Mouse (Mus musculus) neural tube, postnatal 0 days (tissue): ENCODE data around the gene Gm20905. TPM values are rescaled to one million over a fixed set of nuclear protein-coding genes. Genes with fewer than 3 reads are reported as not detected.

Experiments used
- polyA plus RNA-seq: library from polyadenylated mRNA; unstranded; fragments of >200 nt; fragmentation: Nextera tagmentation; extraction: Ambion mirVana; gene quantifications from 2 replicates; pipeline ENCODE4 v1.2.1, GENCODE M21; 2015

The Gm20905 gene
- polyA plus RNA-seq = not detected in 2 replicates

GRCm38 (mm10) chrY:37259503-37259902 lies at the start of gene Gm20905:
Gene Gm20905 (minus strand): TSS chrY:37259603.

